Mouse (Mus musculus): Measurements from ENCODE around the gene F9. TPM values are rescaled to one million over a fixed set of nuclear protein-coding genes. Genes with fewer than 3 reads are reported as not detected.

The F9 gene
- polyA plus RNA-seq (2014; fragmentation: Illumina TruSeq; extraction: RNeasy Lipid Tissue Mini Kit (QIAGEN cat#74804); ENCODE audit: low read depth, low replicate concordance) = not detected

GRCm38 (mm10) chrX:59999221-60000083, at the start of gene F9:
F9 (plus strand) TSS chrX:59999464.

Other genes with a start within 250 kb of the F9 start
- 12.4 TPM for gene Mcf2, start 179.6 kb downstream of the F9 start, polyA plus RNA-seq (2014; fragmentation: Illumina TruSeq; extraction: RNeasy Lipid Tissue Mini Kit (QIAGEN cat#74804); ENCODE audit: low read depth, low replicate concordance)

Measured in testis, adult 10 weeks (tissue).